Mouse (Mus musculus): Measurements from ENCODE around the gene Ly6g5b. TPM values are rescaled to one million over a fixed set of nuclear protein-coding genes. Genes with fewer than 3 reads are reported as not detected.

Ly6g5b gene
- polyA plus RNA-seq, 1 experiment, result 0.66 TPM

Other genes starting within 250 kb of the Ly6g5b start
- gene Zbtb12, start 235.9 kb downstream of the Ly6g5b start, polyA plus RNA-seq (2012; ENCODE audit: low replicate concordance), result 12.3 and 13.4 TPM in 2 replicates
- 0.10 TPM in 1 of 2 replicates, not detected in the other for gene Gm20547, start 233.4 kb downstream of the Ly6g5b start, polyA plus RNA-seq (2012; ENCODE audit: low replicate concordance)
- gene C2, start 217.2 kb downstream of the Ly6g5b start, polyA plus RNA-seq (2012; ENCODE audit: low replicate concordance), result 1.6 and 6.5 TPM in 2 replicates
- gene Ehmt2, start 217.0 kb downstream of the Ly6g5b start, polyA plus RNA-seq (2012; ENCODE audit: low replicate concordance), result 299 and 719 TPM in 2 replicates
- gene Slc44a4, start 201.0 kb downstream of the Ly6g5b start, polyA plus RNA-seq (2012; ENCODE audit: low replicate concordance), result not detected in 2 replicates
- gene Neu1, start 184.2 kb downstream of the Ly6g5b start, polyA plus RNA-seq (2012; ENCODE audit: low replicate concordance), result 46.6 and 61.8 TPM in 2 replicates
- gene Hspa1b, start 156.2 kb downstream of the Ly6g5b start, polyA plus RNA-seq (2012; ENCODE audit: low replicate concordance), result 3.0 and 6.4 TPM in 2 replicates
- gene Gm20481, start 145.5 kb downstream of the Ly6g5b start, polyA plus RNA-seq (2012; ENCODE audit: low replicate concordance), result not detected in 2 replicates
- gene Hspa1a, start 143.3 kb downstream of the Ly6g5b start, polyA plus RNA-seq (2012; ENCODE audit: low replicate concordance), result 0.68 and 2.2 TPM in 2 replicates
- not detected in 2 replicates for gene Hspa1l, start 142.7 kb downstream of the Ly6g5b start, polyA plus RNA-seq (2012; ENCODE audit: low replicate concordance)
- 51.7 and 75.3 TPM in 2 replicates for gene Lsm2, start 133.6 kb downstream of the Ly6g5b start, polyA plus RNA-seq (2012; ENCODE audit: low replicate concordance)
- 768 and 1,214 TPM in 2 replicates for gene Vars, start 114.4 kb downstream of the Ly6g5b start, polyA plus RNA-seq (2012; ENCODE audit: low replicate concordance)
- 0.51 and 1.3 TPM in 2 replicates for gene Vwa7, start 98.8 kb downstream of the Ly6g5b start, polyA plus RNA-seq (2012; ENCODE audit: low replicate concordance)
- 93.8 and 249 TPM in 2 replicates for gene Sapcd1, start 87.4 kb downstream of the Ly6g5b start, polyA plus RNA-seq (2012; ENCODE audit: low replicate concordance)
- 54.6 and 127 TPM in 2 replicates for gene Msh5, start 68.7 kb downstream of the Ly6g5b start, polyA plus RNA-seq (2012; ENCODE audit: low replicate concordance)
- gene Clic1, start 65.5 kb downstream of the Ly6g5b start, polyA plus RNA-seq (2012; ENCODE audit: low replicate concordance), result 161 and 172 TPM in 2 replicates
- 6.4 and 6.5 TPM in 2 replicates for gene Ddah2, start 56.4 kb downstream of the Ly6g5b start, polyA plus RNA-seq (2012; ENCODE audit: low replicate concordance)
- 0.17 TPM in 1 of 2 replicates, not detected in the other for gene Ly6g6c, start 50.0 kb downstream of the Ly6g5b start, polyA plus RNA-seq (2012; ENCODE audit: low replicate concordance)
- 0.16 and 0.42 TPM in 2 replicates for gene Mpig6b, start 49.2 kb downstream of the Ly6g5b start, polyA plus RNA-seq (2012; ENCODE audit: low replicate concordance)
- not detected in 2 replicates for gene Ly6g6e, start 38.5 kb downstream of the Ly6g5b start, polyA plus RNA-seq (2012; ENCODE audit: low replicate concordance)
- gene Ly6g6d, start 37.4 kb downstream of the Ly6g5b start, polyA plus RNA-seq (2012; ENCODE audit: low replicate concordance), result not detected in 2 replicates
- gene Ly6g6f, start 29.8 kb downstream of the Ly6g5b start, polyA plus RNA-seq (2012; ENCODE audit: low replicate concordance), result not detected in 2 replicates
- gene Abhd16a, start 26.2 kb downstream of the Ly6g5b start, polyA plus RNA-seq (2012; ENCODE audit: low replicate concordance), result 115 and 170 TPM in 2 replicates
- not detected in 2 replicates for gene Ly6g5c, start 7.1 kb downstream of the Ly6g5b start, polyA plus RNA-seq (2012; ENCODE audit: low replicate concordance)
- gene Gpank1, start 6.0 kb upstream of the Ly6g5b start, polyA plus RNA-seq (2012; ENCODE audit: low replicate concordance), result 76.2 and 161 TPM in 2 replicates
- 50.0 and 73.9 TPM in 2 replicates for gene Csnk2b, start 6.6 kb upstream of the Ly6g5b start, polyA plus RNA-seq (2012; ENCODE audit: low replicate concordance)
- gene D17H6S53E, start 10.9 kb upstream of the Ly6g5b start, polyA plus RNA-seq (2012; ENCODE audit: low replicate concordance), result 21.2 and 21.9 TPM in 2 replicates
- 0.18 and 0.28 TPM in 2 replicates for gene Apom, start 16.6 kb upstream of the Ly6g5b start, polyA plus RNA-seq (2012; ENCODE audit: low replicate concordance)
- 414 and 841 TPM in 2 replicates for gene Bag6, start 19.8 kb upstream of the Ly6g5b start, polyA plus RNA-seq (2012; ENCODE audit: low replicate concordance)
- 1,121 and 1,280 TPM in 2 replicates for gene Prrc2a, start 49.5 kb upstream of the Ly6g5b start, polyA plus RNA-seq (2012; ENCODE audit: low replicate concordance)
- gene Aif1, start 60.6 kb upstream of the Ly6g5b start, polyA plus RNA-seq (2012; ENCODE audit: low replicate concordance), result 7.8 and 19.1 TPM in 2 replicates
- gene Lst1, start 73.0 kb upstream of the Ly6g5b start, polyA plus RNA-seq (2012; ENCODE audit: low replicate concordance), result 28.4 and 125 TPM in 2 replicates
- gene Ltb, start 79.0 kb upstream of the Ly6g5b start, polyA plus RNA-seq (2012; ENCODE audit: low replicate concordance), result 883 and 1,534 TPM in 2 replicates
- 8.2 and 10.3 TPM in 2 replicates for gene Tnf, start 86.6 kb upstream of the Ly6g5b start, polyA plus RNA-seq (2012; ENCODE audit: low replicate concordance)
- gene Lta, start 89.9 kb upstream of the Ly6g5b start, polyA plus RNA-seq (2012; ENCODE audit: low replicate concordance), result 20.2 and 29.6 TPM in 2 replicates
- not detected in 2 replicates for gene Gm16181, start 105.4 kb upstream of the Ly6g5b start, polyA plus RNA-seq (2012; ENCODE audit: low replicate concordance)
- gene Atp6v1g2, start 118.2 kb upstream of the Ly6g5b start, polyA plus RNA-seq (2012; ENCODE audit: low replicate concordance), result 2.8 and 6.8 TPM in 2 replicates
- 35.2 and 66.9 TPM in 2 replicates for gene Nfkbil1, start 120.4 kb upstream of the Ly6g5b start, polyA plus RNA-seq (2012; ENCODE audit: low replicate concordance)
- gene Ddx39b, start 126.3 kb upstream of the Ly6g5b start, polyA plus RNA-seq (2012; ENCODE audit: low replicate concordance), result 174 and 194 TPM in 2 replicates
- gene H2-D1, start 147.3 kb upstream of the Ly6g5b start, polyA plus RNA-seq (2012; ENCODE audit: low replicate concordance), result 496 and 1,202 TPM in 2 replicates
- 21.1 and 21.9 TPM in 2 replicates for gene H2-Q1, start 205.0 kb upstream of the Ly6g5b start, polyA plus RNA-seq (2012; ENCODE audit: low replicate concordance)
- 3.7 and 12.2 TPM in 2 replicates for gene H2-Q2, start 226.8 kb upstream of the Ly6g5b start, polyA plus RNA-seq (2012; ENCODE audit: low replicate concordance)

All from hematopoietic multipotent progenitor cell, adult 10-12 weeks (in vitro differentiated cells).